Mouse (Mus musculus): ENCODE data around the gene Tiam1. TPM values are rescaled to one million over a fixed set of nuclear protein-coding genes. Genes with fewer than 3 reads are reported as not detected.
A peak's percentile ranks its signal among the peaks of the same experiment; 100 is the strongest.

Gene Tiam1
- total RNA-seq, 1 experiment from 2014 or later, result 34.5 TPM

- ATAC-seq (replicated peaks; ENCODE audit: low read depth, poor library complexity, severe bottlenecking), result no peak
Measured at GRCm38 (mm10) chr16:89972018-89972417, 171.6 kb downstream of the Tiam1 start.

DNA sequence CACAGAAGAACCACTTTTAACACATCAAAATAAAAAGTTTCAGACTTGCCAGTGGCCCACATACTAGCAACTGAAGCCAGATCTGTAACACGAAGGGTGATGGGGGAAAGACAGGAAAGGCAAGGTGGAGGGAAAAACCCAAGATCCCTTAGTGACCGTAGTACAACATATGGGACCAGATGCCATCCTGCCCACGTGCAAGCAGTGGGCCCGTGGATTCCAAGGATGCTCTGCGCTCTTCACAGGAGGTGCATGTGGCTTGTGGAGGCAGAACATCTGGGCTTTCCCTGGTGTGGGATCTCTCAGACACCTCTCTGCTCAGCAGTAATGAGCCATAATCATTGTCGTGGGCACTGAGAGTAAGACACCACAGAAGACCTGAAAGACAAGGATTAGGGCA is 175.5 kb downstream of the Tiam1 start:
- ATAC-seq (replicated peaks; ENCODE audit: low read depth, poor library complexity, severe bottlenecking), result no peak

GRCm38 (mm10) chr16:89962876-89963275 is 180.7 kb downstream of the Tiam1 start:
- no peak for ATAC-seq (replicated peaks; ENCODE audit: low read depth, poor library complexity, severe bottlenecking)

DNA sequence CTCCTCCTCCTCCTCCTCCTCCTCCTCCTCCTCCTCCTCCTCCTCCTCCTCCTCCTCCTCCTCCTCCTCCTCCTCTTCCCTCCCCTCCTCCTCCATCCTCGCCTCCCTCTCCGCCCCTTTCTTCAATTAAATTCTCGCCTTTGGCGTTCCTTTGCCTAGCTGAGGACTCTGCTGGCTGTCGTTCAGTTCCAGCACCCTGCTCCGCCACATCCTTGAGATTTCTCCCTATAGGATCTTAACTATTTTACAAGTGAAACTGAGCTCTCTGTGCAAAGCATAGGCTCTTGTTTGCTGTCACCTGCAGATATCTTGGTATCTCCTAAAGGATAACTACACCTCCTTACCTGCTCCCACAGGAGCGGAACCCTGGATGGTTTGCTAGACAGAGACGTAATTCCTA is 182.7 kb downstream of the Tiam1 start:
- ATAC-seq (replicated peaks; ENCODE audit: low read depth, poor library complexity, severe bottlenecking), result no peak

- ATAC-seq (replicated peaks; ENCODE audit: low read depth, poor library complexity, severe bottlenecking), result peak; percentile 57
Measured at GRCm38 (mm10) chr16:89960186-89960878, 183.2 kb downstream of the Tiam1 start.

DNA sequence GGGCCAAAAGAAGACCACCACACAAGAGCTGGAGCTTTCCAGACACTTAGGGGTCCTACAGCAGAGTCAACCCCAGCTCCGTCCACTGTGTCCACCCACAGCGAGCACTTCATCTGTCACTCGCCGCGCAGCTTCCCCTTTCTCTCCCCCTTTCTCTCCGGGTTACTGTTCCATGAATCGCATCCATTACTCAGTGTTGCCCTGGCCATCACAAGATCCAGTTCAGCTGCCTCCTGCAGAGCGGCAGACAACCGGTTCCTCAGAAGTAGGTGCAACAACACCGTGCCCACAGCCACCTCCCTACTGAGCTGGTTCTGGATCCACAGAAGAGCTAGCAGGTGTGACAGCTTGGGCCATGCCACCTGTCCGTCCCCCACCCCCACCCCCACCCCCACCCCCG is 184.6 kb downstream of the Tiam1 start:
- peak; percentile 68 for ATAC-seq (replicated peaks; ENCODE audit: low read depth, poor library complexity, severe bottlenecking)

GRCm38 (mm10) chr16:89958030-89958429 is 185.5 kb downstream of the Tiam1 start:
- no peak for ATAC-seq (replicated peaks; ENCODE audit: low read depth, poor library complexity, severe bottlenecking)

DNA sequence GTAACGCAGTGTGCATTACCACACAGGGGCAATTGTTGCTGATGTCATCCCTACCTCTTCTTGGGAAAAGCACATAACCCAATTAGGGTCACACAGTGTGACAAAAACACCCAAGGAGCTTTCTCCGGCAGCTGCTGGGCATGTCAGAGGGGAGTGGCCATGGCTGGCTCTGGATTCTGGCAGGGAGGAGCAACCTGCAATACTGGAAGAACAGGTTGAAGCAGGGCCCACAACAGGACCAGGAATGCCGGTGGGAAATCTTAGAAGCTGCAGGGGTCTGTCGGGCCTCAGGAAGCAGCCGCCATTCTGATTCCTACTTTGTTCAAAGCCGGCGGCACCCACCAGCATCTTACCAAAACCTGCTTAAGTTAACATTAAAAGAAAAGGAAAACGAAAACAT is 189.0 kb downstream of the Tiam1 start:
- no peak for ATAC-seq (replicated peaks; ENCODE audit: low read depth, poor library complexity, severe bottlenecking)

GRCm38 (mm10) chr16:89954114-89954513 is 189.5 kb downstream of the Tiam1 start:
- no peak for ATAC-seq (replicated peaks; ENCODE audit: low read depth, poor library complexity, severe bottlenecking)

DNA sequence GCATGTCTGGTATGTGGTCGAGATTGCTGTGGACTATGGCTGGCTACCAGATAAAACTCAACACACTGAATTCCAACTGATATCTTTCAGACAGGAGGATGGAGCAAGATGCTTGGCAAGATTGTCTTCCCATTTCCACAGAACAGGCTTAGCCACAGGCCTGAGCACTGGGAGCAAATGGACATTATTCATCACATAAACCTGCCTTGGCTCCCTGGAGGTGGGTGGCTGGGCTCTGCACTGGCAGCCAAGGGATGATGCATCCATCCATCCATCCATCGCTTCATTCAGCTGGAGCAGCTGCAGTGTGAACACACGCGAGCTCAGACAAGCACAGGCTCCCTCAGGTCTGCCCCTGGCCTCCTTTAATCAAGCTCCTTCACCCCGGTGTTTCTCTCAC is 190.7 kb downstream of the Tiam1 start:
- no peak for ATAC-seq (replicated peaks; ENCODE audit: low read depth, poor library complexity, severe bottlenecking)

DNA sequence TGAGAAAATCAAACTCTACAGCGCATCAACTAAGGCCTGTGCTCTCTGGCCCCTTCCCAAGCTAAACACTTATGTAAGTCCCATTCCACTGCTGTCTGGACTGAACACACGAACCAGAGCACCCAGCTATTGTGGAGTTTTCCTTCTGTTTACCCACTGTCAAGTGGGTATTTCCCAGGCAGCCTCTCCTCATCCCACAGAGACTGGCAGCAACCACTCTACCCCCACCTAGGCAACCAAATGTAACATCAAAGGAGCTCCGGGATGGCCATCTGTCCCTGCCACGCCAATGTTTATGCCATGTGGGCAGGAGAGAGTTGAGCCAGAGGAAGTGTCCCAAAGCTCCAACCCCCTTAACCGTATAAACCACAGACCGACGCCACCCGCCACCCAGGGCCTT is 192.8 kb downstream of the Tiam1 start:
- ATAC-seq (replicated peaks; ENCODE audit: low read depth, poor library complexity, severe bottlenecking), result 0 out of 2 replicates have a peak, but pooled peaks have one; percentile 39

DNA sequence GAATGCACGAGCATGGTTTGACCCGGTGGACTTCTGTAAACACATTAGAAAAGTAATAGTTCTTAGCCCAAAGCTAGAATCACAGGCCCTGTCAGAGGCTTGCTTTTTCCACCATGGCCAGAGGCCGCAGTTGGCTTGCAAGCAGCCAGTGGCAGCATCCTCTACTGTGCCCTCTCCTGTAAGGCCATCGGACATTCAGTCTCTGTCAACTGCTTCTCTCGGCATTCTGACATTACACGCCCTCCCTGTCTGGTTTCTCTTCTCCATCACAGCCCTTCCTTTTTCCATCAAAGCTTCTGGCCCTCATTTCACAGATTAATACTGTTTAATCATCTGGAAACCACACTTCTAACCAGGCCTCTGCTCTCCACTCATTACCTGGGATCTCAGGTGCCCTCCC is 193.3 kb downstream of the Tiam1 start:
- ATAC-seq (replicated peaks; ENCODE audit: low read depth, poor library complexity, severe bottlenecking), result no peak

DNA sequence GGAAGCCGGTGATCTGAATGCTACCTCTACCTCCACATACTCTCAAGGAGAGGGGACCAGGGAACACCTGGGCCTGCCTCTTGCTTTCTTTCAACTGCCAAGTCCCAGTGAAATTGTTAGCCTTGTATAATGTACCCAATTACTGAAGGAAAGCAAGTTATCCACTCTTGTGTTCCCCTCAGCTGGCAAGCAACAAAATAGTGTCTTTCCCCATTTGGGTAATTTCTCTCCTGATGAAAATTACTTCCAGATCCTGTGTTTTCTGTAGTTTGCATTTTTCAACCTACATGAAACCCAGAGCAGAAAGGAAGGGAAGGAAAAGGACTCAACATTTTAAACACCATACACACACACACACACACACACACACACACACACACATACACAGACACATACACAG is 195.5 kb downstream of the Tiam1 start:
- no peak for ATAC-seq (replicated peaks; ENCODE audit: low read depth, poor library complexity, severe bottlenecking)

DNA sequence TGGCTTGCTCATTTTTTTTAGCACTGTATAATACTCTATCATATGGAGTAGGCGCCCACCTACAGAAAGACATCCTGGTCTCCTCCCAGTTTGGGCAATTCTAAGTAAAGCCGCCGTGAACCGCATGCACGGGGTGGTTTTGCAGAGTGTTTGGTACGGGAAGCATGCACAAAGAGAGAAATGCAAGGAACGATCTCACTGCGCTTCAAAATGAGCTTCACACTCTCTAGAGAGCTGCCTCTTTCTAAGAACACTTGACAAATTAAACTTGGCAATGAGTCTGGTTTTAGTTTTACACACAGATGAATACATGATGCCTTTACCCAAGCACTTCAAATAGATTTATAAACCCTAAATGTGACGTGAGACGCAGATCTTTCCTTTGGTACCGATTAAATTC is 196.8 kb downstream of the Tiam1 start:
- ATAC-seq (replicated peaks; ENCODE audit: low read depth, poor library complexity, severe bottlenecking), result no peak

- no peak for ATAC-seq (replicated peaks; ENCODE audit: low read depth, poor library complexity, severe bottlenecking)
Measured at GRCm38 (mm10) chr16:89944604-89945283, 198.8 kb downstream of the Tiam1 start.

GRCm38 (mm10) chr16:89944050-89944449 is 199.5 kb downstream of the Tiam1 start:
- no peak for ATAC-seq (replicated peaks; ENCODE audit: low read depth, poor library complexity, severe bottlenecking)

GRCm38 (mm10) chr16:89943267-89943971 is 200.2 kb downstream of the Tiam1 start:
- ATAC-seq (replicated peaks; ENCODE audit: low read depth, poor library complexity, severe bottlenecking), result 0 out of 2 replicates have a peak, but pooled peaks have one; percentile 42

DNA sequence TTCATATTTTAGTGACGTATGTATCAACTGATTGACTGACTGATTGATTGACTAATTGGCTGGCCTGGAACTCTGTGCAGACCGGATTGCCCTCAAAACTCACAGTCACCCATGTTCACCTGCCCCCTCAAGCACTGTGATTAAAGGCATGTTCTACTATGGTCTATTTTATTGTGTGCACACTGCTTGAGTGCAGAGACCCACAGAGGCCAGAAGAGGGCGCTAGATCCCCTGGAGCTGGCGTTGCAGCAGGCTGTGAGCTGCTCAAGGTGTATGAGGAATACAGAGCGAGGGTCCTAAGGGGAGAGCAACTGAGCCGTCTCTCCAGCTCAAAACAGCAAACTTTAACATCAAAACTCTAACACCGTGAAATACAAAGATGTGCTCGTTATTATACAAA is 202.9 kb downstream of the Tiam1 start:
- ATAC-seq (replicated peaks; ENCODE audit: low read depth, poor library complexity, severe bottlenecking), result no peak

DNA sequence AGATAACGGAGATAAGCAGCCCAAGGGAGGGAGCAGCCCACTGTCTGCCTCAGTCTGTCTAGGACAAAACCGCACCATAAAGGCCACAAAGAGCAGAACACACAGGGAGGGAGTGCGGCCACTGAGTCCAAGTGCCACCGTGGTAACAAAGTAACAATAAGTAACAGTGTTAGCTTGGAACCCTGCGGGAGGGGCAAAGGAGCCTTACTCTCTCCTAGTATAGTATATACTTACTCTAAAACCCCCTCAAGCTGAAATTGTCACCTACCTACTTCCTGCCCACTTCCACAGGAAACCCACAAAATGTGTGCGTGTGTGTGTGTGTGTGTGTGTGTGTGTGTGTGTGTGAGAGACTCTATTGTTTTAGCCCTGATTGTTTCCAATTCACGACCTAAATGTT is 205.3 kb downstream of the Tiam1 start:
- peak; percentile 82 for ATAC-seq (replicated peaks; ENCODE audit: low read depth, poor library complexity, severe bottlenecking)

GRCm38 (mm10) chr16:89936571-89936970 is 207.0 kb downstream of the Tiam1 start:
- no peak for ATAC-seq (replicated peaks; ENCODE audit: low read depth, poor library complexity, severe bottlenecking)

GRCm38 (mm10) chr16:89935398-89935797 is 208.2 kb downstream of the Tiam1 start:
- no peak for ATAC-seq (replicated peaks; ENCODE audit: low read depth, poor library complexity, severe bottlenecking)

All from common myeloid progenitor, adult 5-6 weeks (primary cell).